Mouse (Mus musculus): ENCODE results near the gene Nxn. TPM values are rescaled to one million over a fixed set of nuclear protein-coding genes. Genes with fewer than 3 reads are reported as not detected.

Gene Nxn
- polyA plus RNA-seq, 1 experiment: 51.7 TPM

DNA sequence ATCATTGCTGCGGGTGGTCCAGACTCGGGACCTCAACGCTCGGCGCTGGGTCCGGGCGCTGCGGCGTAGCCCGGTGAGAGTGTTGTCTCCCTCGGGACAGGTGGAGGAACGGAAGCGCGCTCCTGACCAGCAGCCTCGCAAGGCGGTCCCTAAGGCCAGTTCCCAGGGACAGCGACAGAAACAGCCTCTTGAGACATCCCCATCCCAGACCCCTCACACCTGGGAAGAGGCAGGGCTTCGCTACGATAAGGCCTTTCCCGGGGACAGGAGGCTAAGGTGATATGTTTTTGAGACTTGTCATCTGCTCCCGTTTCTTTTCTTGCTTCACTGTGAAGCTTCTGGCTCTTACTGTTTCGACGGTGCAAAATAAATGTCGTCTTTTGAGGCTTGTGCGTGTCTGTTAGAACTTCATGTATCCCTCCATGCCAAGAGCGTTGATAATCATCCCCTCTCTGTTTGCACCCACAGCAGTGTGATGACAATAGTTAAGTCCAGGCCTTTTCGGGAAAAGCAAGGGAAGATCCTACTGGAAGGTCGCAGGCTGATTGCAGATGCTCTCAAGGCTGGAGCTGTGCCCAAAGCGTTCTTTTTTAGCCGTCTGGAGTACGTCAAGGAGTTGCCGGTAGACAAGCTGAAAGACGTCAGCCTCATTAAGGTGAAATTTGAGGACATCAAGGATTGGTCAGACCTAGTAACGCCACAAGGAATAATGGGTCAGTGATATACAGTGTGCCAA is 155.0 kb downstream of the Nxn start:
- no peaks in the 10 kb centered on the region for H3K9me3 ChIP-seq (replicated peaks; ENCODE audit: control insufficient read depth, insufficient read depth, low read length, poor library complexity, severe bottlenecking)
- H3K36me3 ChIP-seq (ENCODE audit: control insufficient read depth, insufficient read depth, low read length, poor library complexity, severe bottlenecking): peaks cover 18% of the 10 kb centered on the region
- peak overlapping the region; percentile 75 for H3K9ac ChIP-seq (ENCODE audit: low read depth, poor library complexity, severe bottlenecking)
- no peaks in the 10 kb centered on the region for H3K27me3 ChIP-seq (ENCODE audit: control insufficient read depth, insufficient read depth, low read length, poor library complexity, severe bottlenecking)
- H3K27ac ChIP-seq (ENCODE audit: insufficient read depth, low read length): no peak overlapping the region
- TF ChIP-seq CTCF (IDR thresholded peaks at IDR 0.05; ENCODE audit: low read depth, low read length): no peak
- TF ChIP-seq EP300 (IDR thresholded peaks at IDR 0.05; ENCODE audit: insufficient read depth, low read depth, low read length): no peak
- no peak for TF ChIP-seq POLR2A (IDR thresholded peaks at IDR 0.05; ENCODE audit: insufficient read depth, low read length)
- no peaks in the 10 kb centered on the region for H3K4me1 ChIP-seq (ENCODE audit: control insufficient read depth, insufficient read depth, low read length)
- H3K4me3 ChIP-seq (ENCODE audit: low read depth, low read length): peak overlapping the region; percentile 82

DNA sequence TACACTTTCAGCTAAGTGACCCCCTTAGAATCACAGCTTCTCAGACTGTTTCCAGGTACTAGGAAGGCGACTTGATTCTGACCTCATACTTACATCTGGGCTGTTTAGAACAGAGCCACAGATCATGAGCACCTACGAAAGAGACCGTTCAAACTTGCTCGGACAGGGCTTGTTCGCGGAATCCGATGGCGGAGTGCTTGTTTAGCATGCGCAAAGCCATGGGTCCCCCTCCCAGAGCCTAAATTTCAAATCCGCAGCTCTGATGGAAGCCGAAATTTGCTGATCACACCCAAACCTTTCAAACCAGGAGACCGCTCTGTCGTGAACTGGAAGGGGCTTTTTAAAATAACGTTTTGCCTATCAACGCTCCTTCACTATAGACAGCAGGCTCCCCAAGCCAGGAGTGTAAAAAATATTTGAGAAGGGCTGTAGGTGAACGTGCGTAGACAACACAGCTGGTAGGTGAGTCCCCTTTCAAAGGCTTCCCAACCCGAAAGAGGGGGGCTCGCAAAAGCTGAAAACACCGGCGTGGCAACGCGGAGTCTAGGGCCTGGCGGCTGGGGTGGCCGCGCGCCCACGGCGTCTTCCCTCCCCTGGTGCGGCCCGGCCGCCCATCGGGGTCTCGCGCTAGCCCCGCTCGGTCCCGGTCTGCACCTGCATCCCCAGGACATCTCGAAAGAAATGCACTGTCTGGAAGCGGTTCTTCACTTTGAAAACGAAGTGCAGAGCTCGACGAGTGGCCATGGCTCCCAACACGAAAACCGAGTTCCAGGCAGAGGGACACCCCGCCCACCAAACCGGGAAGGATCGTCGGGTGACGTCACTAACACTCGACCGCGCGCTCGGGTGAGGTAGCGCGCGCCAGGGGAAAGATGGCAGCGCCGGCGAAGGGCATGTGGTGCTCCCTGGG is 155.8 kb downstream of the Nxn start, which contains the start of the genes Mrm3 and Glod4:
Gene Mrm3 (plus strand): TSS at position 815 of the 910 bp plus-strand sequence.
Gene Glod4 (minus strand): TSS at position 825 of the 910 bp plus-strand sequence.
- Histone ChIP-seq H3K9me3 (replicated peaks; ENCODE audit: control insufficient read depth, insufficient read depth, low read length, poor library complexity, severe bottlenecking) (no peaks in the 10 kb centered on the region), H3K4me1 (ENCODE audit: control insufficient read depth, insufficient read depth, low read length) (no peaks in the 10 kb centered on the region), H3K36me3 (ENCODE audit: control insufficient read depth, insufficient read depth, low read length, poor library complexity, severe bottlenecking) (peaks cover 20% of the 10 kb centered on the region), H3K4me3 (ENCODE audit: low read depth, low read length) (peak within 1 kb of the TSS; percentile 82), H3K9ac (ENCODE audit: low read depth, poor library complexity, severe bottlenecking) (peak within 1 kb of the TSS; percentile 75), H3K27me3 (ENCODE audit: control insufficient read depth, insufficient read depth, low read length, poor library complexity, severe bottlenecking) (no peaks in the 10 kb centered on the region), H3K27ac (ENCODE audit: insufficient read depth, low read length) (no peak within 1 kb of the TSS)
- TF ChIP-seq POLR2A (IDR thresholded peaks at IDR 0.05; ENCODE audit: insufficient read depth, low read length) (peak; percentile 52), EP300 (IDR thresholded peaks at IDR 0.05; ENCODE audit: insufficient read depth, low read depth, low read length) (no peak), CTCF (IDR thresholded peaks at IDR 0.05; ENCODE audit: low read depth, low read length) (no peak)

DNA sequence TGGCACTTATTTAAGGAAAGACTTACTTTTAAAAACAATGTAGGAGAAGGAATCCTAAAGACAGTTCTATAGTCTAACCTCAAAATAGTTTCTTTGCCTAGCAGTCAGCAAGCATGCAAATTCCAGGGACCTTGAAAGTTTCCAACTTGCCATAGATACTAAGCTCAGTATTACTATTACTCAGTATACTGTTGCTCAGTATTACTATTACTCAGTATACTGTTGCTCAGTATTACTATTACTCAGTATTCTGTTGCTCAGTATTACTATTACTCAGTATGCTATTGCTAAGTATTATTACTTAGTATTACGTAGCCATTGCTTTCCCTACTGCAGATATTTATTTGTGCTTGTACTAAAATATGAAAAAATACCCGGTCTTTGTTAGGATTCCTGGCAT is 159.2 kb downstream of the Nxn start:
- H3K4me3 ChIP-seq (ENCODE audit: low read depth, low read length): no peak overlapping the region
- no peak overlapping the region for H3K9ac ChIP-seq (ENCODE audit: low read depth, poor library complexity, severe bottlenecking)
- H3K4me1 ChIP-seq (ENCODE audit: control insufficient read depth, insufficient read depth, low read length): no peaks in the 10 kb centered on the region
- H3K27ac ChIP-seq (ENCODE audit: insufficient read depth, low read length): no peak overlapping the region
- no peaks in the 10 kb centered on the region for H3K27me3 ChIP-seq (ENCODE audit: control insufficient read depth, insufficient read depth, low read length, poor library complexity, severe bottlenecking)
- peaks cover 36% of the 10 kb centered on the region for H3K36me3 ChIP-seq (ENCODE audit: control insufficient read depth, insufficient read depth, low read length, poor library complexity, severe bottlenecking)
- TF ChIP-seq CTCF (IDR thresholded peaks at IDR 0.05; ENCODE audit: low read depth, low read length) (no peak), EP300 (IDR thresholded peaks at IDR 0.05; ENCODE audit: insufficient read depth, low read depth, low read length) (no peak), POLR2A (IDR thresholded peaks at IDR 0.05; ENCODE audit: insufficient read depth, low read length) (no peak)
- no peaks in the 10 kb centered on the region for H3K9me3 ChIP-seq (replicated peaks; ENCODE audit: control insufficient read depth, insufficient read depth, low read length, poor library complexity, severe bottlenecking)

DNA sequence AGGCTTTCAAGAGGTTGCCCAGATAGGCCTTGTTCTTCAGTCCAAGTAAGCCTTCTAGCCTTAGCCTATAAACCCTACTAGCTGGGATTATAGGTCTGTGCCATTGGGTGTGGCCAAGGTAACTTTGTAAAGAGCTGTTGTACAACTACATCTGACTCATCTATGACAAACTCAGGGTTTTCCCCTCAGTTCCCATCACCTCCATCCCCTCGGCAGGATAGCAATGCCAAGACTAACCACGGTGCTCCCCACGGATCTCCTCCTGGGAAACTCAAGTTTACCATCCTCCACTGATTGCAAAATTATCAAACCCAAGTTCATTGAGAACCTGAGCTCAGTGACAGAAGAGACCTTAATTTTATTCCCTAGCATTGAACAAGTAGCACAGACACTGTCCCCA is 162.8 kb downstream of the Nxn start:
- no peak overlapping the region for H3K27ac ChIP-seq (ENCODE audit: insufficient read depth, low read length)
- peaks cover 60% of the 10 kb centered on the region for H3K36me3 ChIP-seq (ENCODE audit: control insufficient read depth, insufficient read depth, low read length, poor library complexity, severe bottlenecking)
- no peak overlapping the region for H3K9ac ChIP-seq (ENCODE audit: low read depth, poor library complexity, severe bottlenecking)
- no peak for TF ChIP-seq POLR2A (IDR thresholded peaks at IDR 0.05; ENCODE audit: insufficient read depth, low read length)
- TF ChIP-seq EP300 (IDR thresholded peaks at IDR 0.05; ENCODE audit: insufficient read depth, low read depth, low read length): no peak
- TF ChIP-seq CTCF (IDR thresholded peaks at IDR 0.05; ENCODE audit: low read depth, low read length): no peak
- H3K4me1 ChIP-seq (ENCODE audit: control insufficient read depth, insufficient read depth, low read length): no peaks in the 10 kb centered on the region
- no peak overlapping the region for H3K4me3 ChIP-seq (ENCODE audit: low read depth, low read length)
- no peaks in the 10 kb centered on the region for H3K27me3 ChIP-seq (ENCODE audit: control insufficient read depth, insufficient read depth, low read length, poor library complexity, severe bottlenecking)
- H3K9me3 ChIP-seq (replicated peaks; ENCODE audit: control insufficient read depth, insufficient read depth, low read length, poor library complexity, severe bottlenecking): no peaks in the 10 kb centered on the region

DNA sequence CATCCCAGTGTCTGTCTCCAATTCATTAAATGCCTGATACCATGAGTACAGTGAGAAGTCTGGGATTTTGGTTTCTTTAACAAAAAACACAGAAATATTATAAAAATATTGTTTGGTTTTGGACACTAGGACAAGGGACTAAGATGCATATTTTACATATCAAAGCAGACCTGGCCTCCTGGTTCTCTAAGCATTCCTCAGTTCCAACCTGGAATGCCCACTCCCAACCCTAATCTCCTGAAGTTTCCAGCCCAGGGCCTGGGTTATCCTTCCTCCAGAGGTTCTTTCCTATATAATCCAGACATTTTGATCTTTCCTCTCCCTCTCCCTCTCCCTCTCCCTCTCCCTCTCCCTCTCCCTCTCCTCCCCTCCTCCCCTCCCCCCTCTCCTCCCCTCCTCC is 173.9 kb downstream of the Nxn start:
- Histone ChIP-seq H3K4me1 (ENCODE audit: control insufficient read depth, insufficient read depth, low read length) (no peaks in the 10 kb centered on the region), H3K27me3 (ENCODE audit: control insufficient read depth, insufficient read depth, low read length, poor library complexity, severe bottlenecking) (no peaks in the 10 kb centered on the region), H3K9ac (ENCODE audit: low read depth, poor library complexity, severe bottlenecking) (no peak overlapping the region), H3K27ac (ENCODE audit: insufficient read depth, low read length) (no peak overlapping the region), H3K9me3 (replicated peaks; ENCODE audit: control insufficient read depth, insufficient read depth, low read length, poor library complexity, severe bottlenecking) (no peaks in the 10 kb centered on the region), H3K4me3 (ENCODE audit: low read depth, low read length) (no peak overlapping the region), H3K36me3 (ENCODE audit: control insufficient read depth, insufficient read depth, low read length, poor library complexity, severe bottlenecking) (peaks cover 28% of the 10 kb centered on the region)
- TF ChIP-seq EP300 (IDR thresholded peaks at IDR 0.05; ENCODE audit: insufficient read depth, low read depth, low read length): no peak
- no peak for TF ChIP-seq POLR2A (IDR thresholded peaks at IDR 0.05; ENCODE audit: insufficient read depth, low read length)
- TF ChIP-seq CTCF (IDR thresholded peaks at IDR 0.05; ENCODE audit: low read depth, low read length): no peak

Measured in ES-Bruce4 (cell line).